Mouse (Mus musculus) testis, adult 2 months (tissue): ENCODE data around the gene Col5a1.

Experiments
- CTCF ChIP-seq: fragments of 200-500 bp; IDR thresholded peaks from 2 replicates; pipeline ENCODE4 v1.5.1; 2012; ENCODE audit warnings: low read depth, mild to moderate bottlenecking, inconsistent platforms, low read length, moderate library complexity; ENCODE audit not compliant: control insufficient read depth, insufficient read depth, insufficient replicate concordance
- POLR2A ChIP-seq: fragments of 200-500 bp; IDR thresholded peaks from 2 replicates; pipeline ENCODE4 v1.6.1; 2012; ENCODE audit warnings: low read depth, mild to moderate bottlenecking, inconsistent platforms, low read length, moderate library complexity; ENCODE audit not compliant: control insufficient read depth

GRCm38 (mm10) chr2:27873030-27873429 is 13.2 kb upstream of the Col5a1 start:
- TF ChIP-seq POLR2A, result no peak
- TF ChIP-seq CTCF, result no peak
